Mouse (Mus musculus) adrenal gland (tissue): ENCODE measurements around the gene BC016579.

Experiments
- intact Hi-C: fragments of 180-260 bp; cut with DNase I; formaldehyde crosslinking; loops from one replicate; pipeline ENCODE4 v1.15.1; 2025

BC016579 gene

GRCm38 (mm10) chr16:45644380-45644779, 9.5 kb downstream of the BC016579 start:
- intact Hi-C loops = no loop called here

GRCm38 (mm10) chr16:45643944-45644343, 9.9 kb downstream of the BC016579 start:
- intact Hi-C loops = no loop called here

- intact Hi-C loops = no loop called here
Observed at GRCm38 (mm10) chr16:45641301-45641700, 12.6 kb downstream of the BC016579 start.

- intact Hi-C loops = no loop called here
Observed at GRCm38 (mm10) chr16:45640070-45640762, 13.7 kb downstream of the BC016579 start.

GRCm38 (mm10) chr16:45635826-45636225, 18.0 kb downstream of the BC016579 start:
- intact Hi-C loops = no loop called here

- intact Hi-C loops = loop anchor here (5.0 kb wide), 1 partner anchor 440 kb away; no protein-coding TSS in a partner anchor
Observed at GRCm38 (mm10) chr16:45632420-45632819, 21.4 kb downstream of the BC016579 start.

- intact Hi-C loops = loop anchor here (2.0 to 5.0 kb wide), 2 partner anchors 48 to 438 kb away; no protein-coding TSS in a partner anchor
Observed at GRCm38 (mm10) chr16:45630347-45630960, 23.4 kb downstream of the BC016579 start.

GRCm38 (mm10) chr16:45629497-45630105, 24.3 kb downstream of the BC016579 start:
- intact Hi-C loops = loop anchor here (2.0 to 5.0 kb wide), 2 partner anchors 47 to 437 kb away; no protein-coding TSS in a partner anchor

- intact Hi-C loops = no loop called here
Observed at GRCm38 (mm10) chr16:45625342-45625741, 28.5 kb downstream of the BC016579 start.

GRCm38 (mm10) chr16:45624791-45625190, 29.1 kb downstream of the BC016579 start:
- intact Hi-C loops = no loop called here

- intact Hi-C loops = no loop called here
Observed at GRCm38 (mm10) chr16:45623230-45623629, 30.6 kb downstream of the BC016579 start.

- intact Hi-C loops = loop anchor here (10.0 kb wide), 1 partner anchor 55 kb away; no protein-coding TSS in a partner anchor
Observed at GRCm38 (mm10) chr16:45619751-45620375, 34.0 kb downstream of the BC016579 start.

GRCm38 (mm10) chr16:45615944-45616343, 37.9 kb downstream of the BC016579 start:
- intact Hi-C loops = loop anchor here (10.0 kb wide), 1 partner anchor 59 kb away; no protein-coding TSS in a partner anchor

- intact Hi-C loops = loop anchor here (10.0 kb wide), 1 partner anchor 62 kb away; no protein-coding TSS in a partner anchor
Observed at GRCm38 (mm10) chr16:45613247-45613646, 40.6 kb downstream of the BC016579 start.

- intact Hi-C loops = loop anchor here (10.0 kb wide), 1 partner anchor 65 kb away; no protein-coding TSS in a partner anchor
Observed at GRCm38 (mm10) chr16:45610267-45610666, 43.6 kb downstream of the BC016579 start, which contains the start of gene Gcsam. Gcsam (plus strand) TSS chr16:45610380.

GRCm38 (mm10) chr16:45609300-45609699, 44.6 kb downstream of the BC016579 start:
- intact Hi-C loops = loop anchor here (5.0 kb wide), 1 partner anchor 412 kb away; no protein-coding TSS in a partner anchor

GRCm38 (mm10) chr16:45608481-45608954, 45.4 kb downstream of the BC016579 start:
- intact Hi-C loops = loop anchor here (5.0 kb wide), 1 partner anchor 411 kb away; no protein-coding TSS in a partner anchor

GRCm38 (mm10) chr16:45595494-45595893, 58.4 kb downstream of the BC016579 start:
- intact Hi-C loops = no loop called here

- intact Hi-C loops = no loop called here
Observed at GRCm38 (mm10) chr16:45593656-45594055, 60.2 kb downstream of the BC016579 start.

- intact Hi-C loops = loop anchor here (2.0 to 5.0 kb wide), 2 partner anchors 48 to 95 kb away; no protein-coding TSS in a partner anchor
Observed at GRCm38 (mm10) chr16:45582512-45582911, 71.4 kb downstream of the BC016579 start.

- intact Hi-C loops = loop anchor here (5.0 kb wide), 1 partner anchor 97 kb away; no protein-coding TSS in a partner anchor
Observed at GRCm38 (mm10) chr16:45579883-45580282, 74.0 kb downstream of the BC016579 start.
